Mouse (Mus musculus) adrenal gland, postnatal 4 days (tissue): ENCODE results near the gene Bhlhe40. TPM values are rescaled to one million over a fixed set of nuclear protein-coding genes. Genes with fewer than 3 reads are reported as not detected.

ENCODE experiments used
- DNase-seq, 2 experiments: peaks; one replicate each; pipeline ENCODE4 v3.0.0; 2021 to 2022; ENCODE audit warnings: low spot score in 2 of 2, mixed read lengths in 2 of 2
- total RNA-seq, 2 experiments: library from RNA; stranded (reverse); gene quantifications; 2 replicates each; pipeline ENCODE4 v1.2.3; 2021

Gene Bhlhe40
- total RNA-seq, 2 experiments from 2014 or later, result 44.4 to 48.6 TPM

DNA sequence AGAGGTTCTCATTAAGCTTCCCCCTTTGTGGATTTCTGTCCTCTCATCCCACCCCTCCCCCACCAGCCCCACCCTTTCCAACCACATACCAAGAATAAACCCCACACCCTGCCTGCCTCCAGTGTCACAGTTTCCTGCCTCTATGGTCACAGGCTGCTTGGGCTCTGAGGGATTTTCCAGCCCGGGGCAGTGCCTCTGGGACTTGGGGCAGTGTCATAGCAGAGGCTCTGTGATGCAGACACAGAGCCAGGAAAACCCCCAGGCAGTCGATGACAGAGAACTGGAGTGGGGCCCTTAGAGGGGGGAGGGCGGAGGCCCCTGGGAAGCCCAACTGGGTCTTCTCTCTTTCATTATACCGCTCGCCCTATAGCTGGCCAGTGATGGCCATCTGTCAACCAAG is 27.9 kb downstream of the Bhlhe40 start:
- no peak for DNase-seq

DNA sequence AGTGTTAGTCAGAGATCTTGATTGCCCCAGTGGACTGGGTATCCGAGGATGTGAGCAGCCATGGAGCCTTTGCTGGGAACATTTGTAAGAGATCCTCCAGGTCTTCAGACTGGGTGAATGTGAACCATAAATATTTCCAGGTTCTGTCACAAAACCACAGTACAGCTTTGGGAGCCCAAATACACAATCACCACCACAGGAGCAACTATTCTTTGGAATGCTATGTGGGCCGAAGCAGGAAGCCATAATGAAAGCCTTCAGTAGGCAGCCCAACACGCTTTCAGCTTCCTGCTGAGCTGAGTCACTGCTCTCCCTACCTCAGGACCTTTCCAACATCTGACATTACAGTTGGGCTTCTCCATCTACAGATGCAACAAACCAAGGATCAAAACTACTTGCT is 32.6 kb downstream of the Bhlhe40 start:
- no peak for DNase-seq

DNA sequence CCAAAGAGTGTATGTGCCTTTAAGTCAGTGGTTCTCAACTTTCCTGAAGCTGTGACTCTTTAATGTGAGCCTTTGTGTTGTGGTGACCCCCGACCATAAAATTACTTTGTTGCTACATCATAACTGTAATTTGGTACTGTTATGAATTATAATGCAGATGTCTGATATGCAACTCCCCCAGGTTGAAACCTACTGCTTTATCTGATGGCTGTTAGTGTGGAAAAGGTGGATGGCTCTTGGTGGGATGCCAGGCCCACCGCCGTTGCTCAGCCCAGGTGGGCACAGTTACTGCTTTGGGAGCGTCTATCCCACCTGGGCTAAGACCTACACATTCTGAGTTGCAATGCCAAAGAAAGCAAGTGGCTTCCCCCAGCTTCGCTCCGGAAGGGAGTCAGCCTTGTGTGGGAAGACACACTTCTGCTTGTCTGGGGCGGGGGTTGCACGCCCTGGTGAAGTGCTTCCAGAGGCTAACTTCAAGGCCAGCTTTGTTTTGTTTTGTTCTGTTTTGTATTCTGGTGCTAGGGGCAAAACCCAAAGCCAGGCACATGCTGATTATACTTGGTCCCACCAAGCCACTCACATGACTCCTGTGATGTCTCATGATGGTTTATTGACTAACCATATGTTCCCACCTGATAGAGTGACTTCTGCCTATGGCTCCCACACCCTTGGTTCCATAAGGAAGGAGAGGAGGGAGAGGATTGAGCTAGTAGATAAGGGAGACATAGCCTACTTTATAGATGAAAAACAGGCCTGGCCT is 34.7 kb downstream of the Bhlhe40 start:
- no peak for DNase-seq

DNA sequence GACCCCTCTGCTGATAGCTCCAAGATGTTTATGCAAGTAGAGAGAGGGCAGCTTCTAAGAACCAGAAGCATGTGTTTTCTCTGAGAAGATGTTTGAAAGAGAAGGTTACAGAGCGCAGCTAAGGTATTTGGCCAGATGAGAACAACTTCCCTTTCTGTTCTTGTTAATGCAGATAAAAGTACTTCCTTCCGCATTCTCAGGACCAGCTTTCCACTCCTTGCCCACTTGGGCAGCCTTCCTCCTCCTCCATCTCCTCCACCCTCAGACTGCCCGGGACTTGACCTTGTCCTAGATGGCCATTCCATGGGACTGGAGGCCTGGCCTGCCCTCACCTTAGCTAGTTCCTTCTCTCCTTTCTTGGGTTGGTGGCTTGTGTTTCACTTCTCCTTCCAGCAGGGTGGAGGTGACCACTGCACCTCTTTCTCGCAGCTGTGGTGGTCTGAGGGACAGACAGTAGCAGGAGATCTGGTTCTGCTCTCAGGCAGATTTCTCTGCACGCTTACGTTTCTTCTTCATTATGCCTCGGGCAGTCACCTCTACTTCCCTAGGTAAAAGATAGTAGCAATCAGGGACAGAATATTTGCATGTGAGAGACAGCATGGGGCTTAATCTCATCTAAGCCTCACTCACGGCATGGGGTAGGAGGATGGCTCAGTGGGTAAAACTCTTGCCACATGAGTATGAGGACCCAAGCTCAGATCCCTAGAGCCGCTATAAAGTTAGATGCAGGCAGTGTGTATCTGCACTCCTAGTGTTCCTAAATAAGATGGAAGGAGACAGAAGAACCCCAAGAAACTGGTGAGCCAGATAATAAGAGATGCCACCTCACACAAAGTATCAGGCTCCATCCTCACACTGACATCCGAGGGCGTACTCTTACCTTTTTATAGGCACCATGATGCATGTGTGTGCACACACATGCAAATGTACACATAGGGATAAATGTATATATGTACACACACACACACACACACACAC is 35.7 kb downstream of the Bhlhe40 start:
- DNase-seq, result no peak

DNA sequence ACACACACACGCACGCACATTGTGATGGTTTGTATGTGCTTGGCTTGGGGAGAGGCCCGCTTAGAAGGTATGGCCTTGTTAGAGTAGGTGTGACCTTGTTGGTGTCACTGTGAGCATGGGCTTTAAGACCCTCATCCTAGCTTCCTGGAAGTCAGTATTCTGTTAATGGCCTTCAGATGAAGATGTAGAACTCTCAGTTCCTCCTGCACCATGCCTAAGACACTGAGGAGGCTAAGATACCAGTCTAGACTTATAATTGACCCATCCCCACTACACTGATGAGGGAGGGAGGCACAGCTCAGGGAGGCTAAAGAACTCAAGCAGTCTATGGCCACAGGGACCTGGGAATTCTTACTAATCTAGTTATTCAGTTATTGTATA is 36.4 kb downstream of the Bhlhe40 start:
- no peak for DNase-seq

DNA sequence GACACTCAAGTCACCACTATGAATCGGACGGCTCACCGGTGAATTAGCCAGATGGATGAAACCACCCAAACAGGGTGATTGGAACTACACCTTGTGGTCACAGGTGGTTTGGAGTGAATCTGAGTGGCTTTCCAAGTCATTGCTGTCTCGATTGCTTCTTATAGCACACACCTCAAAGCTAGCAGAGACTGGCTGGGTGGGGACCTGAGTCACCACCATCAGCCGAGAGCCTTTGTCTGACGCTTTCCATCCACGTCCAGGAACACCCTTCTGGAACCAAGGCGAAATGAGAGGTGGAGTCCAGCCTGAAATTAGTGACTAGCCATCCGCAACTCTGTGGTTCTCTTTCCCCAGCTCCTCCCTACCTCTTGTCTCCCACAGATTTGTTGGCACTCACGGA is 36.9 kb downstream of the Bhlhe40 start:
- DNase-seq, result no peak

DNA sequence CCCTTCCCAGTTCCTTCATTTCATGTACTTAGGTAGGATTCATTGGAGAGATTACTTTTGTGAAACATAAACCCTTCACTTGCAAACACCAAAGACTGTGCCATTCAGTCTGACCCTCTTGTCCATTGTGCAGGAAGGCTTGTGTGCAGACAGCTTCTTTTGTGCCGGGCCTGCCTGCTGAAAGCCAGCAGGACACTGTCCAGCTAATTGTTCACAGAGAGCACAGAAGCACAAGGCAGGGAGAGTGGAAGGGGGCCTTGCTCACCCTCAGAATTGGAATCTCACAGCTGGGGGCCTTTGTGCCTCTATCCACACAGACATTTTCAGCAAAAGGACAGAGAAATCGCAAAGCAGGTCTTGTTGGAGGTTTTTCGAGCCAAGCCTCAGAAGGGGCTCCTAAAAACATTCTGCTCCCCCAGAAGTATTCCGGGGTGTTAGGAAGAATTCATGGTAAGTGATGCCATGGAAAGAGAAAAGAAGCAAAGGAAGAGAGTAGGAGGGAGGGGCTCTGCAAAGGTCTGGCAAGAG is 38.0 kb downstream of the Bhlhe40 start:
- DNase-seq, result no peak

DNA sequence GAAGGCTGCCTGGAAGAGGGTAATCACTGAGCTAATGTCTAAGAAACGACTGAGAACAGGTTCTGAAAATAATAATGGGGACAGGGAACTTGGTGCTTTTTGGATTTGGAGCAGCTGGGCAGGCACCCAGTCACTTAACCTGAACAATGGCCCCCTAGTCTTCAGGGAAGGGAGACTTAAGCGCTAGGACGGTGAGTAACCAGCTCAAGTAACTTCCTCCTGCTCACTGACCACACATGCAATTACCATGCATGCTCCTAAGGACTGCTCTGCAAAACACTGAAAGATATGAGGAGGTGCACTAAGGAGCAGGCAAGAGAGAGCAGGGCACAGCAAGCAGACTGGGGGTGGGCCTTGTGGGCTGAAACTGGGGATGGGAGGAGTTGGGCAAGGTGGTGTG is 39.2 kb downstream of the Bhlhe40 start:
- no peak for DNase-seq

DNA sequence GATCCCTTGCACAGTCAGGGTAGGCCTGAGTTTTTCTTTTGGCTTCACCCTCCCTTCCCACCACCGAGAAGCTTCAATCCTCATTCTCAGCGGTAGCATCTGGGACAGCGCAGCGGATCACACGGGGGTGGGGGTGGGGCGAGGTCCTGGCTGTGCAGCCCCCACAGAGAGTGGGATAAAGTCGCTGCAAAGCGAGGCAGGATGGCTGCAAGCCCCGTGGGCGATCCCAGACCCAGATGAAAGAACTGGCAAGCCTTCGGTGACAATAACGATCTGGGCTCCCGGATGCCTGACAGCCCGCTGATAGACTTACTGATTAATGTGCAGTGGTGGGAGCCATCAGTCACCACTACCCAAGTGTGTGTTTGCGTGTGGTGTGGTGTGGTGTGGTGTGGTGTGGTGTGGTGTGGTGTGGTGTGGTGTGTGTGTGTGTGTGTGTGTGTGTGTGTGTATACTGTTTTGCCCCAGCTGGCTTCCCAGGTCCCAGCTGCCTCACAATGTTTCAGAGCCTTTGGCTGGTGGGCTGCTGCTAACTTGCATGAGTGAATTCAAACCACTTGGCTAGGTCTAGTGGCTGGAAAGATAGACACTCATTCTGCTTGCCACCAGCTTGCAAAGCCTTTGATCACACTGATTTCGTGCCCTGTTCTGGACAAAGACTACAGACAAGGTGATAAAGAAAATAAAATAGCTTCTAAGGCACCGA is 40.4 kb downstream of the Bhlhe40 start:
- DNase-seq, result no peak

DNA sequence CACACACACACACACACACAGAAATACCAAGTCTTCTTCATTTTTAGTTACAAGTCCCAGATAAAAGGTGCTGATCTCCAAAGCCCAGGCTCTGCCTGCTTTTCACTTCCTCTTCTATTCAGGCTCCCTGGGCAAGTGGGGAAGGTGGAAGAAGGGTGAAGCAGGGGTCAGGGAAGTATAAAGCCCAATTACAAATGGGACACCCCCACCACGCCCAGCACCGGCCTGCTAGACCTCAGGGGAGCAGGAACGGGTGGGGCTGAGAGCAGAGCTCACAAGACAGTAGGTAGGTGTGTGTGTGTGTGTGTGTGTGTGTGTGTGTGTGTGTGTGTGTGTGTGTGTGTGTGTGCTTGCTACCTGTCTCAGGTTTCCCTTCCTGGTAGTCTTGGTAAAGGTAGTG is 42.2 kb downstream of the Bhlhe40 start:
- no peak for DNase-seq

DNA sequence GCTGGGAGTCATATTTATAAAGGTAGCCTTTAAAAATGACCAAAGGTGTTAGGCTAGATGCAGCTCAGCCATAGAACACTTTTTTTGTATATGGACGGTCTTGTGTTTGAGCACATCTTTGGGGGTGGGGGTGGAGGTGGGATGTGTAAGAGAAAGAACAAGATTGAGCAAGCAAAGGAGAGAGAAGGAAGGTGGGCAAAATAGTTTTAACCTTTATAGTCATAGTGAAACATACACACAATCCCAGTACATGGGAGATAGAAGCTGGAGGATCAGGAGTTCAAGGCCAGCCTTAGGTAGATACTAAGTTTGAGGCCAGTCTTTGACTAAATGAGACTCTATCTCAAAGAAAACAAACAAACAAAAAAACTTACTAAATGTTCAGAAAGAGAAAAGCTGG is 42.7 kb downstream of the Bhlhe40 start:
- DNase-seq, result no peak

DNA sequence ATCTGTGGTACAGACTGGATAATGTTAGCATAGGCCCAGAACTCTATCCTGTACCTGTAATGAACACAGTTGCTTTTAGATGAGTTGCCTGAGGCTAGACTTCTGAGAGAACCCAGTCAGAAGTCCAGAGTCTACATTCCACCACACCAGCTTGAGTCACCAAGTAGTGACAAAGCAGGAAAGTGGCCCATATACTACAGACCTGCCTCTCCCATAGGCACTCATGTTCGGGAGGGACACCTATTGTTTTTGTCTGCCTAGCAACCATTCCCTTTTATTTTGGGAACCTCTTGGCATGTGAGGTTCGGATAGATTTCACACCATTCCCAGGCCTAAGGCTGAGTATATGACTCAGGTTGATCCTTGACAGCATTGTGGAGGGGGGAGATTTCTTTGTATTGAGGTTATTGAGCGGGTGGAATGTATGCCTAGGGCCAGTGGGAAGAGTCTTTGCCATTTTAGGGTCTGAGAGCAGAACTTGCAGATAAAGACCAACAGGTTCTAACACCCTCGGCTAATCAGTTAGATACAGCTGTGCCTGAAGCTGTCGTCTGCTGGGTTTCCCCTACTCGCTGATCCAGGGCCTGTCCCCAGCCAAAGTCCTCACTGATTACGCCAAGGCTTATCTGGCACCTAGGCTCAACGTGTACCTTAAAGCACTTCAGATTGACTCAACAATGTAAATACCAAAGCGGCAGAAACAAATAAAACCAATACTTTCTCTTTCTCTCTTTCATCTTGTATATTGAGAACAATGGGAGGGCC is 44.1 kb downstream of the Bhlhe40 start:
- DNase-seq, result no peak

DNA sequence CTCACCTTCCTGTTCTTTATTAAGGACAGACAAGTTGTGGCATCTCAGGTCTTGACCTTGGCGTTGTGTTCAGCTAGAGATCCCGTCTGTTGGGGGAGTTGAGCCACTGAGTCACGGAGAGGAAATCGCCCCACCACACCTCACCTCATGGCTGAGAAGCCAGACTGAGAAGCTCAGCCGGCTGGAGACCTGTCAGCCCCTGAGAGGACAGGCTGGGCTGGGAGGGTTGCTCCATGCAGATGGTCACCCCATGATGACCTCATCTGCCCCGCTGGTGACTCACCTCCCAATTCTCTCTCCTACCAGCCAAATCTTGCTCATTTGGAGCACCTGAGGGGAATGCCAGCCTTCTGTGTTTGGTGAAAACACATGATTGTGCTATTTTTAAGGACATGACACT is 45.5 kb downstream of the Bhlhe40 start:
- DNase-seq, result no peak

DNA sequence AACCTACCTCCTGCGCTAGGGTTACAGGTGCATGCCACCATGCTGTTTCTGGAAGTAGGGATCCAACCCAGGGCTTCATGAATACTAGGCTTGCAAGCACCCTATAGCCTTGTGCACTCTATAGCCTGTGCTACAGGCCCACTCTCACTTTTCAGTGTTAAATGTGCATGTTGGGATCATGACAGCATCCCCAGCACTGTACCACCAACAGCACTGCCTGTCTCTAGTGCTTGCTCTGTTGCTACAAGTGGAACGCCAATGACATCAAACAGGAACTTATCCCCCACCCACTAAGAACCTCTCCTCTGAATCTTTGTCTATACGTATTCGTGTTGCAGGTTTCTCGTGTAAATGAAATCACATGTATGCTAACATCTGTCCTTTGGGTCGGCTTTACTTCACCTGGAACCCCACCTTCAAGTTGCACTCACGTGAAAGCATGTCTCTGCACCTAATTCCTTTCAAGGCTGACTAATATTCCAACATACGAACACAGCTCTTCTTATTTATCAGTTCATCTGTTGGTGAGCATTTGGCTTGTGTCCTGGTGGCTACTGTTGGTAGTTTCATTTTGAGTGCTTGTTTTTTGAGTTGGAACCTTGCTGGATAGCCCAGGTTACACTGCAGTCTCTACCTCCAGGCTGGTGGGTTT is 46.7 kb downstream of the Bhlhe40 start:
- DNase-seq, result no peak

DNA sequence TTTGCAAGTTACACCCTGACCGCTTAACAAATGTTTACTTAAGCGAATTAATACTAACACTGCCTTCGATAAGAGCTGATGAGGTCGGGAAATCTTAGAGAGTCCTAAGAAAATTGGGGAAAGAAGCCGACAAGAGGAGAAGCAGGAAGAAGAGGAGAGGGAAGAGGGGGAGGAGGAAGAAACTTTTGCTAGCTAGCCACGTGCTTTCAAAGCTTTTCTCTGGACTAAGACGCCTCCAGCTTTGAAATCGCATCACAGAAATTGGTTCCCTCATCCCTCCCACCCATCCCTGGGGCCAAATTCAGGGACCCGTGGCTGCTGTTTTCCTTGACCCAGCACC is 48.7 kb downstream of the Bhlhe40 start:
- no peak for DNase-seq

DNA sequence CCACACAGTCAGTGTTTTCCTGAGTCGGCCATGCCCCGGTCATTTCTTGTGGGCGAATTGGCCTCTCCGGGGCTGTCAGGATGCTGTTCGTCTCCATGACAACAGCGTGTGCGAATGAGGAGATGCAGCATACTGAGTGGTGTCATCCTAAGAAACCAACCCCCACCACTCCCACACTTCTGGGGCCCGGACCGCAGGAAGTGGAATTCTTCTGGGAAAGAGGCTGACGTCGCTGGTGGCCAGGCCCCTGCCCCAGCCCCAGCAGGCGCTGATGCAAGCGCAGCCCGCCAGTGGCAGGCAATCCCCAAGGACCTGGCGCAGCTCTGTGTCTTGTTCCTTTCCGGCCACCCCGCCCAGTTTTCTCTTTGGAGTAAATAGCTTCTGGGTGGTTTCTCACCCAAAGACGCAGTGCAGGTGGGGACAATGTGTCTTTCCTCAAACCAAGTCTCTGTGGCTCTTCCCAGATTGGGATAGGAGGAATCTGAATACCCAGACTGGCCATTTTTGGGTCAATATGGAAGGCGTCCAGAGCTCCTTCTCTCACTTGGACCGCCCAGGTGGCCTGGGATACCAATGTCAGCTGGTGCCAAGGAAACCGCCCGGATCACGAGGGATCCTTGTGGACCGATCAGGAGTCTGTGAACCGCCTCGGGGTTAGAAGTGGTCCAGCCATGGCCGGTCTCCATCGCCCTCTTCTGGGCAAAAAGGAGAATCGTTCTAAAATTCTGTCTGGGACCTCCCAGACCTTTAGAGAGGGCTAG is 49.2 kb downstream of the Bhlhe40 start:
- peak; percentile 26 to 53 for DNase-seq

DNA sequence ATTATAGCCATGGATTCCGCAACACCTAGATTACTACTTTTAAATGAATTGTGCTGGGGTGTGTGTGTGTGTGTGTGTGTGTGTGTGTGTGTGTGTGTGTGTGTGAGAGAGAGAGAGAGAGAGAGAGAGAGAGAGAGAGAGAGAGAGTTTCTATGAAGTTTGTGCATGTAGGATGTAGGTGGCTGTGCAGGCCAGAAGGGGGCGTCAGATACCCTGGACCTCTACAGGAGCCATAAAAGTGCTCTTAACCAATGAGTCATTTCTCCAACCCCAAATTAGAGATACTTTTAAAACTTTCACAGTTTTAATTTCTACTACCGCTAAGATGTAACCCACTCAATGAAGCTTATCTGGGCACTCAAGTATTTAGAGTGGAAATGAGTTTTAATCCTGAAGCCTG is 50.2 kb downstream of the Bhlhe40 start:
- DNase-seq, result no peak

DNA sequence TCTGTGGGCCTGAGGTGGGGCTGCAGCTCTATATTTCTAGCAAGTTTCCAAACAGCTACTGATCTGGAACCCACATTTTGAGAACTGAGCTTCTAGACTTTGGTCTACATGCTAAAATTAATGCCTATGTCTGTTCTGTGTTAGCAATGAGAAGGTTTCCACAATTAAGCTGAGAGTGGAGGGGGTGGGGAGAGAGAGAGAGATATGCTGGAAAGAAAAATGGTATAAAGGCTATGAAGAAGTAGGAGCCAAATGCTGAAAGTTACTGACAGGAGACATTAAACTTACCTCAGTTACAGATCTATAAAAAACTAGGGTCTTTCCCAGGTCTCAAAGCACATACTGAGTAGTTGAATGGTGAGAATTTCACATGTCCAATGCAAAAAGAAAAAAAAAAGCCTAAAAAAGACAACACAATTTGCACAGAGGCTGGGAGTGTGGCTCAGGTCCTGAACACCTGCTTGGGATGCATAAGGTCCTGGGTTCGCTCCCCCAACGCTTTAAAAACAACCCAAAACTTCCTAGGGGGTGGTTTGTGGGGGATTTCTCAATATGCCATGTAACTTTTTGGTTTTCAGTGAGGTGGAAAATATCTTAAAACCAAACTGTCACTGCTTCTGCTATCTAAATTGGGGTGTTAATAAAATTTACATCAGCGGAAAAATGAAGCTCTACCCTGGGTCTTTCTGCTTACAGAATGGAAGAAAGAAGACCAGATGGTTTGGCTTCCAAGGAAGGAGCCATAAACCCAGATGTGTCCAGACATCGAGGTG is 50.9 kb downstream of the Bhlhe40 start:
- no peak for DNase-seq

DNA sequence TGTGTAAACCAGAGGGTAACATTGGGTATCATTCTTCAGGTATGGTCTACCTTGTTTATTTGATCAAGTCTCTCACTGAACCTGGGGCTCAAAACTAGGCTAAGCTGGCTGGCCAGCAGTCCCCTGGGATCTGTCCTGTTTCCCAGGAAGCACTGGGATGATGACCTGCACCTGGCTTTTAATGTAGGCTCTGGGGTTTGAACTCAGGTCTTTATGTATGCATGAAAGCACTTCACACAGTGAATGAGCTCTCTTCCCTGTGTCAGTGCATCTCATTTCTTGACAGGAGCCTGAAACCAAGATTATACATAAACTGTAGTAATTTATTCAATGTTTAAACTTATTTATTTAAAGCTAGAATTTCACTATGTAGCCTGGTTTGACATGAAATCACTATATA is 51.7 kb downstream of the Bhlhe40 start:
- DNase-seq, result no peak
